Mouse (Mus musculus) kidney, adult 2 months (tissue): ENCODE measurements around the gene Plxna4.

Source experiments
- CTCF ChIP-seq: fragments of 200-500 bp; conservative IDR thresholded peaks from 2 replicates; pipeline ENCODE4 v1.5.1; 2011; ENCODE audit warnings: low read depth, mild to moderate bottlenecking, control low read depth, low read length, moderate library complexity, mixed read lengths; ENCODE audit not compliant: insufficient read depth, insufficient read length
- POLR2A ChIP-seq: fragments of 200-500 bp; IDR thresholded peaks from one replicate; pipeline ENCODE4 v1.6.1; 2011; ENCODE audit warnings: low read depth, low read length, control low read depth

DNA sequence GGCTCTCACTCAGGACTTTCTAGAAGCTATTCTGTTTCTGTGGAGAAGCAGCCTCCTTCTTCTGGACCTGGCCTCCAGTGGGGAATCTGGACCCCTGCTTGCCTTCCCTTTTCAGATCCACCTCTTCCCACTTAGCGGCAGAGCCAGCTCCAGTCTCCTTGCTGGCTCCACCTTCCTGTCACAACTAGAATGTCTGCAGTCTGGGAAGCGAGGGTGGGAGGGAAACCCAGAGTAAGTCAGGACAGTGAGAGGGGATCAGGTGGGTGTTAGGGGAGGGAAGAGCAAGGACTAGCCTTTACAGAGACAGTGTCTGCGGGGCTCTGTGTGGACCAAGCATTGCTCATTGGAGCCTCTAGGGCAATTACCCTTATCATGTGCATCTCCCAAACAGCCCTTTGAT lies 4.4 kb downstream of the Plxna4 start:
- TF ChIP-seq CTCF (no peak), POLR2A (no peak)
